Mouse (Mus musculus) urinary bladder, postnatal 10 days (tissue): ENCODE measurements around the gene Mrpl12.
A peak's percentile ranks its signal among the peaks of the same experiment; 100 is the strongest.

Source experiments
- DNase-seq: peaks from one replicate; pipeline ENCODE4 v3.0.0; 2022; ENCODE audit warnings: low spot score

The Mrpl12 gene

GRCm38 (mm10) chr11:120472052-120472451 is 12.4 kb upstream of the Mrpl12 start:
- DNase-seq = no peak

- no peak for DNase-seq
Observed at GRCm38 (mm10) chr11:120483448-120483934, 922 bp upstream of the Mrpl12 start.

- DNase-seq = no peak
Observed at GRCm38 (mm10) chr11:120485251-120485650, 838 bp downstream of the Mrpl12 start.

- DNase-seq = no peak
Observed at GRCm38 (mm10) chr11:120488516-120488915, 4.1 kb downstream of the Mrpl12 start.

- DNase-seq = no peak
Observed at GRCm38 (mm10) chr11:120489054-120489761, 4.8 kb downstream of the Mrpl12 start.

- no peak for DNase-seq
Observed at GRCm38 (mm10) chr11:120490291-120491046, 6.1 kb downstream of the Mrpl12 start.

GRCm38 (mm10) chr11:120491317-120492023 is 7.1 kb downstream of the Mrpl12 start, which contains the start of gene Slc25a10:
Slc25a10 (plus strand) TSS chr11:120491840.
- DNase-seq = peak; percentile 40

GRCm38 (mm10) chr11:120492024-120492877 is 7.8 kb downstream of the Mrpl12 start:
- no peak for DNase-seq

GRCm38 (mm10) chr11:120492878-120493203 is 8.4 kb downstream of the Mrpl12 start:
- DNase-seq = no peak

- DNase-seq = no peak
Observed at GRCm38 (mm10) chr11:120493351-120493750, 8.9 kb downstream of the Mrpl12 start.

- no peak for DNase-seq
Observed at GRCm38 (mm10) chr11:120493911-120494310, 9.5 kb downstream of the Mrpl12 start.

- no peak for DNase-seq
Observed at GRCm38 (mm10) chr11:120497436-120497835, 13.0 kb downstream of the Mrpl12 start.

- DNase-seq = no peak
Observed at GRCm38 (mm10) chr11:120498226-120498625, 13.8 kb downstream of the Mrpl12 start.

- DNase-seq = no peak
Observed at GRCm38 (mm10) chr11:120498891-120499290, 14.5 kb downstream of the Mrpl12 start.

- no peak for DNase-seq
Observed at GRCm38 (mm10) chr11:120499894-120500293, 15.5 kb downstream of the Mrpl12 start.

GRCm38 (mm10) chr11:120500357-120500756 is 15.9 kb downstream of the Mrpl12 start:
- no peak for DNase-seq

GRCm38 (mm10) chr11:120501018-120501417 is 16.6 kb downstream of the Mrpl12 start:
- no peak for DNase-seq

- no peak for DNase-seq
Observed at GRCm38 (mm10) chr11:120501701-120502100, 17.3 kb downstream of the Mrpl12 start.

GRCm38 (mm10) chr11:120505661-120506060 is 21.2 kb downstream of the Mrpl12 start:
- no peak for DNase-seq

- DNase-seq = no peak
Observed at GRCm38 (mm10) chr11:120506899-120507298, 22.5 kb downstream of the Mrpl12 start.

- DNase-seq = no peak
Observed at GRCm38 (mm10) chr11:120507611-120508289, 23.3 kb downstream of the Mrpl12 start.
